Mouse (Mus musculus): ENCODE data around the gene Smim27.
A peak's percentile ranks its signal among the peaks of the same experiment; 100 is the strongest.
"Not testable (repeated sequence)": the region's sequence is repeated elsewhere in the genome, so short reads cannot be mapped to it uniquely, and the experiment has no call there.

The Smim27 gene

DNA sequence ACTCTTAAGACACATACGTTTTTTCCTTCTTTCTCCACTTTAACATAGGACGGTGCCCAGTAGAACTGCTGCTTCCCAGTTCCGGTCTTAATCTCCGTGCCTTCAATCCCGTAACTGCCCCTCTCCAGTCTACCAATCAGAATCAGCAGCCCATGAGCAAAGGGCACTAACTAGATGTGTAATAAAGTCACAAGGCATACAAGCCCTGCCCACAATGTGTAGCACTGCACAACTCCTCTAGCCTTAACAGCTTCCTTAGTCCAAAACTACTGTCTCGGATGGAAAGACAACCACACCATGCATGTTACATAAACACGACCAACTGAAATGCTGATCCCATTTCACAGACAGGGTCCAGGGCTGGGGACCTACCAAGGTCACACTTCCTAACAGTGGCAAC lies 1.7 kb upstream of the Smim27 start:
- DNase-seq, result peak; percentile 23

DNA sequence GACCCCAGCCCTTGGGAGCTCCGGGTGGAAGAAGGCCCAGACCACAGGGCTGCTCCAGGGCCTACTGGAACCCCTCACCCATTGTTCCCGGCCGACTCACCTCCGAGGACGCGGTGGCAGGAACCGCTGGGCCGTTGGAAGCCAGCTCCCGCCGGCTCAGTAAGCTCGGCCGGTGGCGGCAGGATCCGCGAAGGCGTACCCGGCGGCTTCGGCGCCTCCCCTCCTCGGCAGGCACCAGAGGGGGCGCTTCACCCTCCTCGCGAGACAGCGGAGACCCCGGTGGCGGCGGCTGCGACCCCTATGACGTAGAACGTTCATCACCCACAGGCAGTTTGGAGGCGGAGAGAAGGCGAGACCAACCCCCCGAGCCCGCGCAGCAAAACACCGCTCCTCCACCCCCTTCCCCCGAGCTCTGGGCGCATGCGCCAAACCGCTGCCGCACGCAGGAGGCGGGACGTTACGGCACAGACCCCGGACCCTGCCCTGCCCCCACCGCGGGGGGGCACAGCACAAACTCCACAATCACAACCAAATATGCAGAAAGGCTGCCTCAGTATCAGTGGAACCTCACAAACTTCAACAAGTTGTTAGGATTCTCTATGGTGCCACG lies 1.1 kb upstream of the Smim27 start:
- peak; percentile 95 for DNase-seq

DNA sequence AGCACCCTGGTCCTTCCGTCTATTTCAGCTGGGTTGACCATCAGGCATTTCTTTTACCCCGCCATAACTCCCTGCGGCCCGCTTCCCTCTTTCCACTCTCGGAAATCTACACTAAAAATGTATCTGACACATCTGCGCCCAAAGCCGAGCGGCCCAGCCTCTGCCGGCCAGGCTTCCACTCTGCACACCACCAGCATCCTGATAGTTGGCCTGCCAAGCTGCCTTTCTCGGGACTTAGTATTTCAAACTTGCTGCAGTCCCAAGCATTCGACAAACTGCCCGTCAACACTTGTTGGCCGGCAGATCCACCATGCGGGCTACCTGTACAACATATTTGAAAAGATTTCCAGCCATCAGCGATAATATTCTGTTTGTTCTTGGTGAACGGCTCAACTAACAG lies 544 bp upstream of the Smim27 start:
- no peak for DNase-seq

DNA sequence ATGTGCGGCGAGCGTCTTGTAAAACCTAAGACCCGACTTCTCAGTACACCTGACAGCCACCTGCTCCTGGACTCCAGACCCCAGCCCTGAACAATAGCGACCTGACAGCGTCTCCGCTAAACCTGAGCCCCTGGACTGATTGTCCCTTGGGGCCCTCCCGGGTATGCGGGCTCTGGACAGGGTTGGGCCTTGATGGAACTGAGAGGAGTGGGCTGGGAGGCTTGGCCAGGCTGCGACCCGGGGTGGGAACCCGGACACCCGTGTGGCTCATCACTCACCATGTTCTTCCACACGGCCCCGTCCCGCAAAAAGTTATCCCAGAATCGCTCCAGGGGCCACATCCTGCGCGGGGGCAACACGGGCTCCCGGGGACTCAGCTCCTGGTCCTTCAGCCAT lies 9.5 kb downstream of the Smim27 start:
- DNase-seq, result no peak

DNA sequence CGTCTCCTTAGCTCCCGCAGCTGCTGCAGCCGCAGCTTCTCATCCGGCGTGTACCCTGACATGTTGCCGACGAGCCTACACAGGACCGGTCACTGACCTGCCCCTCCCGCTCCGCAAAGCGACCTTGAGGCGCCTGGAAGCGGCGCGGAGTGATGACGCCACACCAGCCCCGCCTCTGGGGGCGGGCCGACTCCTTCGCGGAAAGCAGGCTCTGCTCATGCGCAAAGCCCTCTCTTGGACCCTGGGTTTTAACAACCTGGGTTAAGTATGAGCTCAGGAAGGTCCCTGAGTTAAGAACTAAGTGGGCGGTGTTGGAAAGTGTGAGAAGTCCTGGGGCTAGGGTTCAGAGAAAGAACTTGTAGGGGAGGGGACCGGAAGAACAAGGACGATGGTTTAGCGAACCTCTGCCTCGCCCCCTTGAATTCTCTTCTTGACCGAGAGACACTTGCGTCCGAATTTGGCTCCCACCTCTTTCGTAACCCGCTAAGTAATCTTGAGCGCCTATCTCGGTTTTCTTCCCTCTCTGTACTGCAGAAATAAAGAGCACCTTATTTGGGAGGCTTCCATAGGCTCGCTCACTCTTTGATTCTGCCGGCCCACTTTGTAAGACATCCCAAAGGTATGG lies 10.0 kb downstream of the Smim27 start, which contains the start of gene Ndufb6:
Gene Ndufb6 (minus strand): TSS at position 146 of the 625 bp plus-strand sequence.
- DNase-seq, result peak; percentile 96

DNA sequence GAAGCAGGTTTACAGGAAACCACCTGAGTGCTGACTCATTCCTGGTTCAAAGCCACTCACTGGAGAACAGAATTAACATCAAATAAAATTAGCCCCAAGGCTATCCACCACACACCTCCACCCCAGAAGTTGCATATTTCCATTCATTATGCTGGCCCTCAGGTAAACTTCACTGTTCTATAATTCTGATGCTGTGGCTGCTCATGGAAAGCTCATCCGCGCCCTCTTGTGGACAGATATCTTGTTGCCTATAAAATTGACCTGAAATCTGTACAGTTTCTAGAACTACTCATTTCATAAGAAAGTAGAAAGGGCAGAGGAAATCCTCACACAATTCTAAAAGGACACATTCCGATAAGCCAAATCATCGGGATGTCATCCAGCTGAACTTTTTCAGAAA lies 16.2 kb downstream of the Smim27 start:
- DNase-seq, result peak; percentile 80

DNA sequence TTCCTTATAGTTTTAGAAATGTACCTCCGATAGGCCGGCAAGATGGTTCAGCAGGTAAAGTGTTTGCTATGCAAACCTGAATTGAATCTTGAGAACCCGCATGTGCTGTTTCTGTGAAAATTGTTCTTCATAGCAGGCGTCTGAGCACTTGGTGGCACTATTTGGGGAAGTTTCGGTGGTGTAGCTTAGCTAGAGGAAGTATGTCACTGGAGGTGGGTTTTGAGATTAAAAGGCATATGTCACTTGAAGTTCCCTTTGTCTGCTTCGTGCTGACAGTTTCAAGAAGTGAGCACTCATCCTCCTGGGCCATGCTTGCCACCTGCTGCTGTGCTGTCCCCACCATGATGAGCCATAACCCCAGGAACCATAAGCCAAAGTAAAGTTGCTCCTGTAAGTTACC lies 18.0 kb downstream of the Smim27 start:
- DNase-seq, result no peak

DNA sequence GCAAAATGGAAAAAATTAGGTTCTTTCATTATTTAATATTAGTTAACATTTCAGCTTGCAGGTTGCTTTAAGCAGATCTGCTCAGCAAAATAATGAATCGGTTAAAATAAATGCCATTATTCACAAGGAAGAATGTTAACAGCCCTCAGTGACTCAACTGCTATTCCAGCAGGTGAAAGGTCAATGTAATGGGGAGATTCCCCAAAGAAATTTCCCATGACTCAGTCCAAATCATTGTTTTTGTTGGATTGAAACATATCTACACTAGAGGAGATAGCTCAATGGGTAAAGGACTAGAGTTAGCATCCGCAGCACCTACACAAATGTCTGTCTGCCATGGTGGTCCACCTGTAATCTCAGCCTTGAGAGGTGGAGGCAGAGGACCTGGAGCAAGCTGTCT lies 19.7 kb downstream of the Smim27 start:
- no peak for DNase-seq

DNA sequence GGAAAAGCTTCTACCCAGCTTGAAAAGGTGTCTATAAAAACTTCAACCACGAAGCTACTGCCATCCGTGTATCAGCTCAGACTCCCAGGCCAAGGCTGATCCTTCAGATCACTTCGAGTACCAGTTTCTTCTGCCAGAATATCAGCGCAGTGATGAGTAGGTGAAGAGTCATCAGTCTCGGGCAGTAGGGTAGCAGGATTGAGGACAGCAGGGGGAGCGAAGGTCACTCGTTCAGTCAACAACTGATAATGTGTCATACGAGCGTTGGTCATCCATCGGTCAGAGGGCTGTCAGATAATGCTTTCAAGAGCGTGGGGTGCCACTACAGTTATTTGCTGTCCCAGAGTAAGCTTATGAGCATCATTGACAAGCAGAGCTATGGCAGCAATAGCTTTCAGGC lies 22.1 kb downstream of the Smim27 start:
- DNase-seq, result not testable (repeated sequence)

DNA sequence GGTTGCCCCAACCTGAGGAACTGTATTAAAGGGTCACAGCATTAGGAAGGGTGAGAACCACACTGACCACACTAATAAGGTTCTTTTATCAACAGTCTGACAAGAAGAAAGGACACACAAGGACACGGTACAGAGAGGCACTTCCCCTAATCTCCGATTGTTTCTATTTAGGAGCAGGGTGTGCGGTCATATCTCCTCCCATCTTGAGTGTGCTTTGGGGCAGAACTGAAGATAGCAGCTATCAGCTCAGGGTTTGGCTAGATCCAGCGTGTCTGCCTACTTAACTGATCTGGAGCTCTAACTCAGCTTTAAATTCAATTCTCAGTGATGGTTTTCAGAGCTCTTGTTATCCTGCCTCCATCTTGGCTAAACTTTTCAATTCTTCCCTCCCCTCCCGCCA lies 29.8 kb downstream of the Smim27 start:
- no peak for DNase-seq

DNA sequence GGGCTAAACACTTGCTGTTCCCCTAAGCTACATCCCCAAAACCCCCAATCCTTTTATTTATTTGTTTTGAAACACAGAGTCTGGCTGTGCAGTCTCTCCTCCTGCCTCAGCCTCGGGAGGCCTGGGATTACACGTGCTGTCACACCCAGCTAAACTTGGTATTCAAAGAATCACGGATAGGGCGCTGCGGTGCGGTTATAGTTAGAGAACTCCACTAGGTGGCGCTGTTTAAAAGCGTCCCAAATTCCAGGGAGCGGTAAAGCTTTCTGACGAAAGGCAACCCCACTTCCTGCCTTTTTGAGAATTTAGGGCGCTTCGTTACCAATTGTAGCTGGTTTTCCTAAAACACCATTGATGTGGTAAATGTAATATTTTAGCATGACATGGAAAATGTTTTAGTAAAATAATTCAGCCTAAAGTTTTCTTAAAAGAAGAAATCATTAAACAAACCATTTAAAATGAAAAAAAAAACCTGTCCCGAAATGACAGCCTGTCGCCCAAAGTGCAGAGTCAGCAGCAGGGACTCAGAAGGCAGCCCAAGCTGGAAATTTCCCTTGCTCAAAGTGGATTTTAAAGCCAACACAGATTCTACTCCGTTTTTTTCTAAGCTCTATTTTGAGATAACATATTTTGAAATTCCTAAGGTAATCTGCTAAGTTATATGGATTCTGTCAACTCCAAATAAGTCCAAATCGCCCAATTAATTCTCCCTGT lies 31.9 kb downstream of the Smim27 start:
- peak; percentile 83 for DNase-seq

DNA sequence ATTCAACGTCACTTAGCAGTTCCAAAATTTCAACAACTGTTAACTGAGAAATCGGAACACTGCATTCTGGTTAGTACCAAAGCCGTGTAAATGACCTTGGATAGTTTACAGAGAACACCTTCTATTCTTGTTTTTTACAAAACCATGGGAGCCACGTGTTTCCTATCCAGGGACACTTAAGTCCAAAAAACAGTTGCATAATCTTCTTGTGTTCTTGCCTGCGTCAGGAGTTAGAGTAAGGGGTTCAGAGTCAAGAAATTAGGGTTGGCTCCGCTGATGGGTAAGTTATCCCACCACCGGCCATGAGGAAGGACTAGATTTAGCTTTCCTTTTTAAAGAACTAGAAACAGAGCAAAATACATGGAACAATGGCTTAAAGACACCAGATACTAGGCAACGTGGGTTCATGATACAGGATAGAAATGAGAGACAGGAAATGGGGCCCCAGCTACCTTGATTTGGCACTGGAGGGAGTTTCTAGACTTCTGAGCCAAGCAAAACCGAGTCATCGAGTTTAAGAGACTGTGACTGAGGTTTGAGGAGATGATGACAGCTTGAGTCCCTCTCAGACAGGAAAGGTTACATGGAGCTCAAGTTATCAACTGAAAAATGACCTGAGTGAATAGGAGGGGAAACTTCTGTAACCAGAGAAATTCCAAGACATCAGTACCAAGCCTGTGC lies 33.2 kb downstream of the Smim27 start:
- no peak for DNase-seq

DNA sequence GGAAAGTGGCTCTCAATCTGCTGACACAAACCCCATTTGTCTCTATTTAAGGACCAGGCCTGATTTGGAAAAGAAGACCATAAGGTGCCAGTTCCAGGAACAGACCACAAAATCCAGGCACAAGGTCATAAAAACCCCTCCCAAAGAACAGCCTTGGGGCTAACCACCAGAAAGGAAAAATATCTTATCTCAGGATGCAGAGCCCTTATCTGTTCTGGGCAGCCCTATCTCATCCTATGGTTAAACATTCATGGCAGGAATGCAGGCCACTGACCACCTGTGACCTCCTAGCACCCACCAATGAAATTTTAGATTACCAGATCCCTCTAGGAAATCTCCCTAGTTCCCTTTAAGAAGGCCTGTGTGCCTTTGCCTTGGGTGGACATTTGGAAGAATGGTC lies 40.3 kb downstream of the Smim27 start:
- DNase-seq, result no peak

DNA sequence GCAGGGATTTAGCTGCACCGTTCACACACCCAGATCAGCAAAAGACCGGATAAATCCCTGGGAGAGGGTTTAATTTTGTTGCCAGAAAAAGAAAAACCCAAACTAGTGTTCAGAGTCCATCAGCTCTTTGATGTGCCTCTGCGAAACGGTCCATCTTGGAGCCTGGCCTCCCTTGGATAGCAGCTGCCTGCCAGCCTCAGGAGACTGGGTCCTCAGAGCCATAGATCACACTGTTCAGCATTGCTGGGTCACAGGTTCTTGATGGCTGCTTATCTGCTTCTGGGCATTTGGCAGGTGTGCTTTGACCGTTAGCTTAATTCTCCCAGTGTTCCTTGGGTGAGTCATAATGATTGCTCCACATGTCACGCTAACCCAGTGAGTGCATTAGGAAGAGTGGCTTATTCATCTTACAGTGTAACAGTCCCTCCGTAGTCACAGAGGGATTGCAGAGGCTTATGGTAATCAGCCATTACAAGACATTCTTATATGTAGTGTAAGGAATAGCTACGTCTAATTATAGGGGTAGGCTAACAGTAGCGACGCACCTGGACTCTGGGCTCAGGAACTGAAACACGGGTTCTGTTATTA lies 41.5 kb downstream of the Smim27 start:
- DNase-seq, result no peak

DNA sequence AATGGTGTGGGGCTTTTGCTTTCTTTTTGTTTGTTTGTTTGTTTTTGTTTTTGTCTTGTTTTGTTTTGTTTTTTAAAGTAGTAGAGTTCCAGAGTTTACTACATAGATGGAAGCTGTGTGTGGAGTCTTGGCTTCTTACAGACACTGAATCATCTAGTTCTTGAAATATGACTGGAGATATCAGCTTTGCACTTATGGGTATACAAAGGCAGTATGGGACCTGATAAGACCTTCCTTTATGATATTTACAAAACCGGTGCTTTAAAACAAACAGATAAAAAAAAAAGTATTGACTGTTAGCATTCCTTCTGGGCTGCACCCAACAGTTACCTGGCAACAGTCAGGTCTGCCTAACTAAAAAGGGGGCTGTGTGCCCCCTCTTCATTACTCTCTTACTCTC lies 42.8 kb downstream of the Smim27 start:
- no peak for DNase-seq

DNA sequence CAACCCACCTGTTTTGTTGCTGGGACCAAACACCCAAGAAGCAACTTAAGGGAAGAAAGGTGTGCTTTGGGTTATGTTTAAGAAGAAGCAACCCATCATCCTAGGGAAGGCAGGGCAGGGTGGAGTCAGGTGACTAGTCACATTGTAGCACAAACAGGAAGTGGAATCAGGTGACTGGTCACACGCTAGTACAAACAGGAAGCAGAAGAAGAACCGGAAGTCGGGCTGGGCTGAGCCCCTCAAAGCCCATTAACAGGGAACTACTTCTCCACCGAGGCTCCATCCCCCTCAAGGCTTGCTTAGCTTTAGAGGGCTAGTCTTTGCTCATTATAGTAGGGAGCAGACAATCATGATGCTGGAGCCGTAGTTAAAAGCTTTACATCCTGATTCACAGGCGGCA lies 43.6 kb downstream of the Smim27 start:
- DNase-seq, result no peak

DNA sequence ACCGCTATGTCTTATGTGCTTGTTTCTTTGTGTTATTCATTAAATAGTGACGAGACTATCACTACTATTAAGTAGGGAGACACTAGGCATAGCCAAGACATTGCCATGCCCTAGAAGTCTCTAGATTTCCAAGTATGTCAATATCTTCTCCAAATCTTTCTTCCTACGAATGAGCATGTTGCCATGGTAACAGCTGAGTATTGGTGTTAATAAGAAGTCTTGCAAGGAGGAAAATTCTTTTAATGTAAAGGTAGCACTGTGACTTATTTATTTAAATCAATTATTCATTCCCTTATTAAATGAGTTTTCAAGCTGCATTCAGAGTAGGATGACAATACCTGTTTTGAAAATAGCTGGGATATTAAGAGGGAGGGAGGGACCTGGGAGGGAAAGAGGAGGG lies 48.0 kb downstream of the Smim27 start:
- no peak for DNase-seq

Measured in lung, postnatal 10 days (tissue).